Mouse (Mus musculus) adrenal gland (tissue): ENCODE data around the gene Gpr55.

Experiments
- intact Hi-C: fragments of 180-260 bp; cut with DNase I; formaldehyde crosslinking; loops from one replicate; pipeline ENCODE4 v1.15.1; 2025

The Gpr55 gene

GRCm38 (mm10) chr1:85959129-85959888 is 1.5 kb downstream of the Gpr55 start:
- intact Hi-C loops: no loop called here

GRCm38 (mm10) chr1:85957942-85958619 is 2.7 kb downstream of the Gpr55 start:
- intact Hi-C loops: no loop called here

GRCm38 (mm10) chr1:85957290-85957689 is 3.5 kb downstream of the Gpr55 start:
- intact Hi-C loops: no loop called here

- intact Hi-C loops: no loop called here
These were observed 5.7 kb downstream of the Gpr55 start for GRCm38 (mm10) chr1:85955150-85955549.

- intact Hi-C loops: no loop called here
These were observed 11.6 kb downstream of the Gpr55 start for GRCm38 (mm10) chr1:85949085-85949684.

GRCm38 (mm10) chr1:85942318-85942717 is 18.5 kb downstream of the Gpr55 start:
- intact Hi-C loops: no loop called here

GRCm38 (mm10) chr1:85937323-85937722 is 23.5 kb downstream of the Gpr55 start:
- intact Hi-C loops: no loop called here

- intact Hi-C loops: no loop called here
These were observed 24.5 kb downstream of the Gpr55 start for GRCm38 (mm10) chr1:85936265-85936664.

- intact Hi-C loops: loop anchor here (1.0 to 2.0 kb wide), 2 partner anchors 73 to 82 kb away; no protein-coding TSS in a partner anchor
These were observed 25.5 kb downstream of the Gpr55 start for GRCm38 (mm10) chr1:85935148-85935852.

- intact Hi-C loops: loop anchor here (2.0 kb wide), 1 partner anchor 82 kb away; no protein-coding TSS in a partner anchor
These were observed 26.2 kb downstream of the Gpr55 start for GRCm38 (mm10) chr1:85934560-85934959.

GRCm38 (mm10) chr1:85933631-85934465 is 27.0 kb downstream of the Gpr55 start:
- intact Hi-C loops: loop anchor here (2.0 kb wide), 1 partner anchor 81 kb away; no protein-coding TSS in a partner anchor

- intact Hi-C loops: no loop called here
These were observed 27.6 kb downstream of the Gpr55 start for GRCm38 (mm10) chr1:85933226-85933625.

GRCm38 (mm10) chr1:85931170-85931569 is 29.6 kb downstream of the Gpr55 start:
- intact Hi-C loops: no loop called here

- intact Hi-C loops: no loop called here
These were observed 31.4 kb downstream of the Gpr55 start for GRCm38 (mm10) chr1:85929406-85929805.

GRCm38 (mm10) chr1:85928688-85929065 is 32.1 kb downstream of the Gpr55 start:
- intact Hi-C loops: no loop called here

- intact Hi-C loops: no loop called here
These were observed 32.6 kb downstream of the Gpr55 start, which contains the start of gene 4933407L21Rik for GRCm38 (mm10) chr1:85928057-85928687. Gene 4933407L21Rik (plus strand): TSS chr1:85928483.

- intact Hi-C loops: no loop called here
These were observed 35.6 kb downstream of the Gpr55 start for GRCm38 (mm10) chr1:85925183-85925582.

- intact Hi-C loops: no loop called here
These were observed 38.0 kb downstream of the Gpr55 start for GRCm38 (mm10) chr1:85922865-85923211.

GRCm38 (mm10) chr1:85922127-85922864 is 38.5 kb downstream of the Gpr55 start:
- intact Hi-C loops: no loop called here
